Mouse (Mus musculus) cerebellum, adult 2 months (tissue): Measurements from ENCODE around the gene Anks3. TPM values are rescaled to one million over a fixed set of nuclear protein-coding genes. Genes with fewer than 3 reads are reported as not detected.

Source experiments
- DNase-seq, 2 experiments: peaks; one replicate each; pipeline ENCODE4 v3.0.0; 2021
- H3K27ac ChIP-seq: fragments of 200-500 bp; 2 replicates; pipeline ENCODE4 v1.5.1; 2012; ENCODE audit warnings: low read length, control low read depth, inconsistent platforms; ENCODE audit not compliant: insufficient read depth
- H3K27me3 ChIP-seq: fragments of 200-500 bp; 2 replicates; pipeline ENCODE4 v1.6.1; 2012; ENCODE audit warnings: inconsistent platforms, mild to moderate bottlenecking, low read length, moderate library complexity; ENCODE audit not compliant: control insufficient read depth, insufficient read depth
- H3K4me1 ChIP-seq: fragments of 200-500 bp; 2 replicates; pipeline ENCODE4 v1.6.1; 2011; ENCODE audit warnings: low read length; ENCODE audit not compliant: control insufficient read depth, insufficient read depth
- H3K4me3 ChIP-seq: fragments of 200-500 bp; replicated peaks from 2 replicates; pipeline ENCODE3; 2011; ENCODE audit warnings: mild to moderate bottlenecking, low read depth, low read length, control low read depth; ENCODE audit not compliant: insufficient read depth
- CTCF ChIP-seq: fragments of 200-500 bp; IDR thresholded peaks from 2 replicates; pipeline ENCODE4 v1.5.1; 2011; ENCODE audit warnings: low read depth, mild to moderate bottlenecking, control low read depth, low read length, moderate library complexity, borderline replicate concordance; ENCODE audit not compliant: insufficient read depth
- POLR2A ChIP-seq: fragments of 200-500 bp; IDR thresholded peaks from 2 replicates; pipeline ENCODE4 v1.6.1; 2011; ENCODE audit warnings: low read length, control low read depth, borderline replicate concordance; ENCODE audit not compliant: insufficient read depth
- WGBS: fragments of 180-500 bp; shearing (Covaris S2); methylation state at CpG from one replicate; pipeline ENCODE4 v1.1.7; 2018; 5-methylcytosine and 5-hydroxymethylcytosine counted together
- polyA plus RNA-seq: library from polyadenylated mRNA; depleted of rRNA; stranded (reverse); fragments of >200 nt; gene quantifications from 2 replicates; pipeline ENCODE4 v1.2.3, GENCODE M21; 2012; rRNA removed

The Anks3 gene
- 104 and 112 TPM in 2 replicates for polyA plus RNA-seq

DNA sequence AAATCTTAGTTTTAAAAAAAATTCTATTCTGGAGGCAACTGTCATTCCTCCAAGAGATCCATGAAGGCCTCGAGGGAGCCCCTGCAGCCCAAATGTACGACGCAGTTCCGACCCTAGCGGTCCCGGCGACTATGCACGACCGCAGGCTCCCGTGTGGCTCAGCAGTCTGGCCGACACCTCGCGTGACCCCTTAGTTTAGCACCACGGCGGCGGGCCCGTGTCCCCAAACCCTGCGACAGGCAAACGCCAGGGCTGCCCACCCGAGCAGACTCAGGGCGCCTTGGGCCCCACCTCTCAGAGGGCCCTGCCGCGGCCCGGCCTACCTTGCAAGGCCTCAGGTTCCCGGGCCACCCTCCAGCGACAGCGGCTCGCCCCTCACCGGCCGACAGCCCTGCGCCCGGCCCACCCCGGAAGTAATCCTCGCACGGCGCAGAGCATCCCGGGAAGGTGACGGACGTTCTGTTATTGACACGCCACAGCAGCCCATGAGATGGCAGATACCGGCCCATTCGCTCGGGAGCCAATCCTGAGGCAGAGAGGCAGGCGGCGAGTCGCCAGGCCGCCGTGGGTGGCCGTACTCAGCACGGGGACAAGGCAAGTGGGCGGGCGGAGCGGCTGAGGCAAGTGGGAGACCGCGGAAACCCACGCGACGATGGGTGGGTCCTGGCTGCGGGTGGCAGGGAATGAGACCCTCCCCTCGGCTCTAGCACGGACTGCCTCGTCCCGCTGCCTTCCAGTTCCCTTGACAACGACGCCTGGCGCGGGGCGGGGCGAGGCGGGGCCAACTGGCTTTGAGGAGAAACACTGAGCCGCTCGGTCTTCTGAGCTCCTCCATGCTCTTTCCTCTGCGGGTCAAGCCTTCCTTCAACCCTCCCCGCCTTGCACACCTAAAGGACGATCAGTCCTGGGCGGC lies at the start of gene Anks3:
Anks3 (minus strand) TSS at position 409 of the 913 bp plus-strand sequence.
- DNase-seq, result peak; percentile 99
- WGBS, result under 1% methylated on average over 75 of the region's 76 CpGs
- H3K27me3 ChIP-seq, result no peaks in the 10 kb centered on the region
- peak; percentile 69; the same call in 1 of the 2 replicates for TF ChIP-seq POLR2A
- no peak for TF ChIP-seq CTCF
- peak within 1 kb of the TSS; percentile 78 for H3K4me3 ChIP-seq
- peaks cover 16% of the 10 kb centered on the region for H3K4me1 ChIP-seq
- peak within 1 kb of the TSS; percentile 57 for H3K27ac ChIP-seq

GRCm38 (mm10) chr16:5013054-5013838 lies 49.2 kb upstream of the Anks3 start, which contains the start of gene Rogdi:
Rogdi (minus strand) TSS chr16:5013553.
- H3K4me3 ChIP-seq, result peak within 1 kb of the TSS; percentile 79
- H3K27ac ChIP-seq, result peak within 1 kb of the TSS; percentile 16; the same call in 1 of the 2 replicates
- H3K4me1 ChIP-seq, result peaks cover 16% of the 10 kb centered on the region
- DNase-seq, result peak; percentile 99 to 100
- under 1% methylated on average over 62 of the region's 63 CpGs for WGBS
- TF ChIP-seq CTCF (0 out of 2 replicates have a peak, but pooled peaks have one; percentile 13), POLR2A (peak; percentile 93)
- H3K27me3 ChIP-seq, result no peaks in the 10 kb centered on the region

GRCm38 (mm10) chr16:5012036-5013005 lies 48.3 kb upstream of the Anks3 start:
- peak; percentile 36 to 49 for DNase-seq
- 18% methylated on average over 13 of the region's 13 CpGs for WGBS
- Histone ChIP-seq H3K4me3 (peak overlapping the region; percentile 79), H3K27ac (peak overlapping the region; percentile 16; the same call in 1 of the 2 replicates), H3K4me1 (peaks cover 16% of the 10 kb centered on the region), H3K27me3 (no peaks in the 10 kb centered on the region)
- TF ChIP-seq POLR2A (no peak), CTCF (no peak)

- WGBS, result 90% methylated on average over 7 of the region's 7 CpGs
- H3K27ac ChIP-seq, result no peak overlapping the region
- no peaks in the 10 kb centered on the region for H3K27me3 ChIP-seq
- no peak for TF ChIP-seq CTCF
- TF ChIP-seq POLR2A, result no peak
- peaks cover 16% of the 10 kb centered on the region for H3K4me1 ChIP-seq
- DNase-seq, result no peak
- no peak overlapping the region for H3K4me3 ChIP-seq
These were observed 47.3 kb upstream of the Anks3 start for GRCm38 (mm10) chr16:5011285-5011684.

DNA sequence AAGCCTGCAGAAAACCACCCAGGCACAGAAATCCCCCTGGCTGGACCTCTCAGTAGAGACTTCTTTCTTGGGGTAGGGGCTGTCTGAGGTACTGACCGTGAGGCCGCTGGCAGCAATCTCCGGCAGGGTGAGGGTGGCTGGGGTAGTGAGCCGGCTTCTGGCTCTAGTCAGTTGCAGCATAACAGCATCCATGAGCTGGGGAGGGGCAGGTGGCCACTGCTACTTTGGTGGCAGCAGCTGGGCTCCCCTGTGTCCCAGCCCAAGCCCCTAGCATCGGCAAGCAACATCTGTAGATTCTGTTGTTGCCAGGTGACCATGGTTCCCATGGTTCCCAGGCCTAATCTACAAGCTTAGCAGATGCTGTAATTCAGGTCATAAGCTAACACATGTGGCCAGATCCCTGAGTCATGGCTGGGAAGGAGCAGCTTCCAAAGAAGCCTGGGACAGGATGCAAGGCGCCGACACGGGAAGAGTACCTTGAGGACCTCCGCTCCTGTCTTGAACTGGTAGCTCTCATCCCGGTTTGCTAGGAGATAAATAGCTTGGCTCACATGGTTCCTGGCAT lies 46.4 kb upstream of the Anks3 start:
- 89% methylated on average over 10 of the region's 10 CpGs for WGBS
- TF ChIP-seq POLR2A (no peak), CTCF (no peak)
- H3K27ac ChIP-seq, result no peak overlapping the region
- no peak for DNase-seq
- no peaks in the 10 kb centered on the region for H3K27me3 ChIP-seq
- H3K4me3 ChIP-seq, result no peak overlapping the region
- H3K4me1 ChIP-seq, result peaks cover 16% of the 10 kb centered on the region

DNA sequence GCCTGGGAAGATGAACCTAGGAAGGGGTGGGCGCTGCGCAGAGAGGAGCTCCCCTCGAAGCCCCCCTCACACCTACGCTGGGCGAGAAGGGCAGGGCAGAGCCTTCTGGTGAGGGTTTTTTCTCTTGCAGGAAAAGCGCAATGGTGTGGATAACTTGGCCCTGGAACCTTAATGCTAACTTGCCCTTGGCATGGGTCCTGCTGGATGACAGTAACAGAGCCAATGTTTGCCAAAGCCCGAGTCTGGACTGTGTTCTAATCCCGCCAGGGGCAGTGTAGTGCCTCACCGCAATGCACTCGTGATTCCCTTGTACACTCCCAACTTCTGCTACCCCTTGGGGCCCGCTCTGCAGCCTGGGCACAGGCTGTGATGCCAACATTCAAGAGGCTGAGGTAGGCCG lies 44.1 kb upstream of the Anks3 start:
- Histone ChIP-seq H3K4me1 (peaks cover 16% of the 10 kb centered on the region), H3K27ac (no peak overlapping the region), H3K27me3 (no peaks in the 10 kb centered on the region), H3K4me3 (no peak overlapping the region)
- no peak for DNase-seq
- WGBS, result 48% methylated on average over 12 of the region's 12 CpGs
- TF ChIP-seq CTCF (no peak), POLR2A (no peak)
